Mouse (Mus musculus): Measurements from ENCODE around the gene Hoxc5. TPM values are rescaled to one million over a fixed set of nuclear protein-coding genes. Genes with fewer than 3 reads are reported as not detected.
A peak's percentile ranks its signal among the peaks of the same experiment; 100 is the strongest.

The Hoxc5 gene
- polyA plus RNA-seq, 1 experiment: 1.6 TPM

DNA sequence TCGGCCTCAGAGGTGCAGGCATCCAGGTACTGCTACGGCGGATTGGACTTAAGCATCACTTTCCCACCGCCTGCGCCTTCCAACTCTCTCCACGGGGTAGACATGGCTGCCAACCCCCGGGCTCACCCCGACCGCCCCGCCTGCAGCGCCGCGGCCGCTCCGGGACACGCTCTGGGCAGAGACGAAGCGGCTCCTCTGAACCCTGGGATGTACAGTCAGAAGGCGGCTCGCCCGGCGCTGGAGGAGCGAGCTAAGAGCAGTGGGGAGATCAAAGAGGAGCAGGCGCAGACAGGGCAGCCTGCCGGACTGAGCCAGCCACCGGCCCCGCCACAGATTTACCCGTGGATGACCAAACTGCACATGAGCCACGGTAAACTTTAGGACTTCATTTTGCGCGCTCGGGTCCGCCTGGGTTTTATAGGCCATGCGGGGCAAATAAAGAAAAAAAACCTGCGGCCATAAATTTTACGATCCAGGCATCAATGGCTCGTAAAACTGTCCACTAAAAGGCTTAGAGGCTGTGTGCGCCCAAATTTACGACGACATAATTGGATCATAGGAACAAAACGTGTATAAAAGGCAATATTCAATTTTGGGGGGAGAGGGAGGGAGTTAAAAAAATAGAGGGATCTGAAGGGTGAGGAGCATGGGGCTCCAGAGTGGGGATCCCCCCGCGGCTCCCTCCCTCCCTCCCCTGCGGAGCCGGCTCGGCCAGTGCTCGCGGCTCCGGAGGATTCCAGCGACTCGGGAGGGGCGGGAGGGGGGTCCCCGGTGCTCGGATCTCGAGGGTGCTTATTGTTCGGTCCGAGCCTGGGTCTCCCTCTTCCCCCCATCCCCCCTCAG lies 47.1 kb downstream of the Hoxc5 start:
- no peak overlapping the region for H3ac ChIP-seq (ENCODE audit: control insufficient read depth, insufficient read length, low read depth)

DNA sequence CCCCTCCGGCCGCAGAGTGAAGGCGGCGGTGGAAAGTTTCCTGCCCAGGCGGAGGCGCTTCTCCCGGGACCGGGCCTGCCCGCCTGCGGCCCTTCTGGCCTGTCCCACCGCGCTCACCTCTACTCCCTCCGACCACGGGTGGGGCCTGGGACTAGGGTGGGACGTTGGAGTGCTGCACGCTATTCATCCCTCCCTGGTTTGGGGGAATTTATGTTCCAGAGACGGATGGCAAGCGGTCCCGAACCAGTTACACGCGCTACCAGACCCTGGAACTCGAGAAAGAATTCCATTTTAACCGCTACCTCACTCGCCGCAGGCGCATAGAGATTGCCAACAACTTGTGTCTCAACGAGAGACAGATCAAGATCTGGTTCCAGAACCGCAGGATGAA lies 47.8 kb downstream of the Hoxc5 start:
- TF ChIP-seq MYOD1 (IDR thresholded peaks at IDR 0.05; ENCODE audit: control insufficient read depth, insufficient read length, low read depth): no peak
- TF ChIP-seq CEBPB (IDR thresholded peaks at IDR 0.05; ENCODE audit: low read depth): no peak
- TF ChIP-seq MYOG (IDR thresholded peaks at IDR 0.05; ENCODE audit: control insufficient read depth, extremely low read depth, insufficient read length): no peak
- no peak for TF ChIP-seq FOSL1 (IDR thresholded peaks at IDR 0.05; ENCODE audit: insufficient read depth, low read length, poor library complexity, severe bottlenecking)
- TF ChIP-seq CTCF (IDR thresholded peaks at IDR 0.05; ENCODE audit: control insufficient read depth, insufficient read depth, insufficient read length): no peak
- no peak for TF ChIP-seq USF1 (IDR thresholded peaks at IDR 0.05; ENCODE audit: low read depth)
- TF ChIP-seq MAX (IDR thresholded peaks at IDR 0.05): no peak
- H3K27me3 ChIP-seq (ENCODE audit: control insufficient read depth, insufficient read depth, insufficient read length): no peaks in the 10 kb centered on the region
- H3K79me2 ChIP-seq (ENCODE audit: control insufficient read depth, insufficient read depth): peaks cover 6% of the 10 kb centered on the region
- H3K4me3 ChIP-seq (ENCODE audit: insufficient read depth, poor library complexity, severe bottlenecking): no peak overlapping the region
- peaks cover 11% of the 10 kb centered on the region for H3K36me3 ChIP-seq (ENCODE audit: control insufficient read depth, insufficient read depth)
- no peaks in the 10 kb centered on the region for H3K79me3 ChIP-seq (ENCODE audit: low read depth)
- no peak overlapping the region for H3ac ChIP-seq (ENCODE audit: control insufficient read depth, insufficient read length, low read depth)

More for the DNA sequence above, 47.1 kb downstream of the Hoxc5 start:
- no peak for TF ChIP-seq MYOD1 (IDR thresholded peaks at IDR 0.05; ENCODE audit: control insufficient read depth, insufficient read length, low read depth)
- no peak for TF ChIP-seq CEBPB (IDR thresholded peaks at IDR 0.05; ENCODE audit: low read depth)
- TF ChIP-seq FOSL1 (IDR thresholded peaks at IDR 0.05; ENCODE audit: insufficient read depth, low read length, poor library complexity, severe bottlenecking): no peak
- no peak for TF ChIP-seq USF1 (IDR thresholded peaks at IDR 0.05; ENCODE audit: low read depth)
- TF ChIP-seq CTCF (IDR thresholded peaks at IDR 0.05; ENCODE audit: control insufficient read depth, insufficient read depth, insufficient read length): no peak
- no peak for TF ChIP-seq MYOG (IDR thresholded peaks at IDR 0.05; ENCODE audit: control insufficient read depth, extremely low read depth, insufficient read length)
- TF ChIP-seq MAX (IDR thresholded peaks at IDR 0.05): no peak
- no peak overlapping the region for H3K4me3 ChIP-seq (ENCODE audit: insufficient read depth, poor library complexity, severe bottlenecking)
- H3K79me3 ChIP-seq (ENCODE audit: low read depth): peaks cover 4% of the 10 kb centered on the region
- peaks cover 12% of the 10 kb centered on the region for H3K79me2 ChIP-seq (ENCODE audit: control insufficient read depth, insufficient read depth)
- H3K27me3 ChIP-seq (ENCODE audit: control insufficient read depth, insufficient read depth, insufficient read length): no peaks in the 10 kb centered on the region
- H3K36me3 ChIP-seq (ENCODE audit: control insufficient read depth, insufficient read depth): peaks cover 17% of the 10 kb centered on the region

DNA sequence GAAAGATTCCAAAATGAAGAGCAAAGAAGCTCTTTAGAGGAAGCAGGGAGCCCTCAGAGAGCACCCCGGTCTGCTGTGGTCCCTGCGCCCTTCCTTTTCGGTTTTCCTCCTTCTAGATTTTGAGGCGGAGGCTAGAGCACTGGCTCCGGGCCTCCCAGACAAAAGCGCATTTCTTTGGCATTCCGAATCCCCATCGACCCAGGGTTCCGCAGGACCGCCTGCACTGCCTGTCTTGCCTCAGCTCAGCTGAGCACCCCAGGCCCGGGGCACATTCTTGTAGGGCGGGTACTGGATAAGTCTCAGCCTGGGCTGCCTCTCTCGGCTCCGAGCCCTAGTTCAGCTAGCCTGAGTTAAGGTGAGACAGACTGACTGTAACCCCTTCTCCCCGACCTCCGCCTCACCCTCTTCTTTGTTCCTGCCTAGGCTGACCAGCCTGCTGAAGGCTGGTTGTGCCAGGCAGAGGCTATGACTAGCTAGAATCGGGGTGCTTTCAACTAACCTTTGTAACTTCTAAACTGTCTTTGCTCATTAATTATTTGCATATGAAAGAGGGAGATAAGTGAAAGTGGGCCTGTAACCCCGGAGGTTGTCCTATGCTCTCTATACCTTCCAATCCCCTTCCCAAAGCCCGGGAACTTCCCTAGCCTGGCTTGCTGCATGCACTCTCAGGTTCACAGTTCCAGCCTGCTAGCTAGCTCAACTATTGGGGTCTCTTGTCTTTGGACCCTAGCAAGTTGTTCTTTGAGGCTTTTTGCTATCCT lies 48.3 kb downstream of the Hoxc5 start:
- no peaks in the 10 kb centered on the region for H3K79me3 ChIP-seq (ENCODE audit: low read depth)
- peaks cover 5% of the 10 kb centered on the region for H3K36me3 ChIP-seq (ENCODE audit: control insufficient read depth, insufficient read depth)
- H3K27me3 ChIP-seq (ENCODE audit: control insufficient read depth, insufficient read depth, insufficient read length): no peaks in the 10 kb centered on the region
- H3ac ChIP-seq (ENCODE audit: control insufficient read depth, insufficient read length, low read depth): no peak overlapping the region
- H3K79me2 ChIP-seq (ENCODE audit: control insufficient read depth, insufficient read depth): peaks cover under 1% of the 10 kb centered on the region
- H3K4me3 ChIP-seq (ENCODE audit: insufficient read depth, poor library complexity, severe bottlenecking): no peak overlapping the region
- TF ChIP-seq CEBPB (IDR thresholded peaks at IDR 0.05; ENCODE audit: low read depth) (no peak), FOSL1 (IDR thresholded peaks at IDR 0.05; ENCODE audit: insufficient read depth, low read length, poor library complexity, severe bottlenecking) (no peak), USF1 (IDR thresholded peaks at IDR 0.05; ENCODE audit: low read depth) (no peak), MAX (IDR thresholded peaks at IDR 0.05) (no peak), MYOD1 (IDR thresholded peaks at IDR 0.05; ENCODE audit: control insufficient read depth, insufficient read length, low read depth) (no peak), MYOG (IDR thresholded peaks at IDR 0.05; ENCODE audit: control insufficient read depth, extremely low read depth, insufficient read length) (no peak), CTCF (IDR thresholded peaks at IDR 0.05; ENCODE audit: control insufficient read depth, insufficient read depth, insufficient read length) (no peak)

DNA sequence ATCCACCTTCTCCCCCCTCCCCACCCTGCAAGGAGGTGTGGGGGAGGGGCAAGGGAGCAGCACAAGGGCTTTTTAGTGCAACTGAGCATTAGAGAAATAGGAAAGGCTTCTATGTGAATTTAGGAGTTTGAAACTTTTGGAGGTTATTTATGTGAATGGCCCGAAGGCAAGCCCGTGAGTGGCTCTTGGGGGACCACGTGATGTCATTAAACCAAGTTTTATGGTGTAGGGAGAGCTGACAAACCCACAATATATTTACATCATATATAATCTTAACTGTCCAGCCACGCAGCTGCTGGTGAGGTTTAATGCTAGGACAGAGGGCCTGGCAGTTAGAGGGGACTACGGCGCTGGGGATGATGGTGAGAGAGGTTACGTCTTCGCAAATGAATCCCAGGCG lies 51.4 kb downstream of the Hoxc5 start, which contains the start of gene Hoxc4:
Hoxc4 (plus strand) TSS at position 299 of the 400 bp plus-strand sequence.
- H3K4me3 ChIP-seq (ENCODE audit: insufficient read depth, poor library complexity, severe bottlenecking): no peak within 1 kb of the TSS
- H3K36me3 ChIP-seq (ENCODE audit: control insufficient read depth, insufficient read depth): no peaks in the 10 kb centered on the region
- no peaks in the 10 kb centered on the region for H3K79me2 ChIP-seq (ENCODE audit: control insufficient read depth, insufficient read depth)
- no peaks in the 10 kb centered on the region for H3K27me3 ChIP-seq (ENCODE audit: control insufficient read depth, insufficient read depth, insufficient read length)
- H3K79me3 ChIP-seq (ENCODE audit: low read depth): no peaks in the 10 kb centered on the region
- no peak within 1 kb of the TSS for H3ac ChIP-seq (ENCODE audit: control insufficient read depth, insufficient read length, low read depth)
- TF ChIP-seq USF1 (IDR thresholded peaks at IDR 0.05; ENCODE audit: low read depth): no peak

DNA sequence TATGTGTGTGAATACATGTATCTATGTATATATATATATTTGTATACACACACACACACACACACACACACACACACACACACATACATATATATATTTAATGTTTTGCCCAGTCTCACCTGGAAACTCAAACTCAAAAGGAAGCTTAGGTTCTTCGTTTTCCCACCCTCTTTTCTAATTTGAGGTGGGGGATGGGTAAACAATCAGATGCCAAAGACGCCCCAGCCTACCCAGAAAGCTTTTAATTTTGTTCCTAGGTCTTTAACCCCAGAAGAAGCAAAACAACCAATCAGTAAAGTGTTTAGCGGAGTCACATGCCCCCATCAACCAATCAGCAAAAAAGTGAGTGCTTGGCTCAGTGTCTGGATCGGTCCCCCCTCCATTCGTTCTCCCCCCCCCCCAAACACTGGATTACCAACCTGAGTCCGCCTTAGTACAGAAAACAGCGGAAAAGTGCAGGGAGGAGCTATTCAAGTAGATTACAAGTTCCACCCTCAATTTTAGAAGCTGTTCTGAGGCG lies 53.7 kb downstream of the Hoxc5 start:
- Histone ChIP-seq H3K4me3 (ENCODE audit: insufficient read depth, poor library complexity, severe bottlenecking) (no peak overlapping the region), H3K79me3 (ENCODE audit: low read depth) (no peaks in the 10 kb centered on the region), H3K36me3 (ENCODE audit: control insufficient read depth, insufficient read depth) (no peaks in the 10 kb centered on the region), H3K27me3 (ENCODE audit: control insufficient read depth, insufficient read depth, insufficient read length) (no peaks in the 10 kb centered on the region), H3ac (ENCODE audit: control insufficient read depth, insufficient read length, low read depth) (no peak overlapping the region), H3K79me2 (ENCODE audit: control insufficient read depth, insufficient read depth) (no peaks in the 10 kb centered on the region)
- TF ChIP-seq USF1 (IDR thresholded peaks at IDR 0.05; ENCODE audit: low read depth) (peak; percentile 74), CEBPB (IDR thresholded peaks at IDR 0.05; ENCODE audit: low read depth) (no peak)

All from C2C12 (cell line).